Mouse (Mus musculus): ENCODE measurements around the gene Dmac2. TPM values are rescaled to one million over a fixed set of nuclear protein-coding genes. Genes with fewer than 3 reads are reported as not detected.

Dmac2 gene
- polyA plus RNA-seq, 2 experiments from 2014 or later: 44.2 to 66.2 TPM

DNA sequence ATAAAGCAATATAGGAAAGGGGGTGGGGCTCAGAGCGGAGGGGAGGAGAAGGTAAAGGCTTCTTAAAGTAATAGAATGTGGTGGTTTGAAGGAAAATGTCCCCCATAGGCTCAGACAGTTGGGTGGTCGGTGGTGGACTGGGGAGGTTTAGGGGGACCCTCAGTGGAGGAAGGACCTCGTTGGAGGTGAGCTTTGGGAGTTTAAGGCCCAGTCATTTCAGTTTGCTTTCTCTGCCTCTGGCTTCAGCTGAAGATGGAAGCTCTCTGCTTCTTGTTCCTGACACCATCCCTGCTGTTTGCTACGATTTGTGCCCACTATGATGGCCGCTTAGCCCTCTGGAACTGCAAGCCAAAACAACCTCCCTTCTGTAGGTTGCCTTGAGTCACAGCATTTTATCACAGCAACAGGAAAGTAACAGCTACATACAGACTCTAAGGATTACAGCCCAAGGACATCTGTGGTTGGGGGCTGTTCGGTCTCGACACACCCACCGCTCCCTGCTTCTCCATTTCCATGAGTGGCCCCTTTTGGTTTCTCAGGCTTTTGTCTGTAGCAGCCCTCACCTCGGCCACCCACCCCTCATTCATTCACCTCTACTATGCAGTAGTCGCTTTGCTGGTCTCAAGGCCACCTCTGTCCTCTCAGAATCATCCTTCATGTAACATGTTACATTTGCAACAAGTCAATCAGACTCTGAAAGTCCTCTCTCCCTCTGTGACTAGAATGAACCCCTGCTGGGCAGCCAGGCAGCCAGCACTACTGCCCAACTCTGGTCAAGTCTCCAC, 1.6 kb upstream of the Dmac2 start:
- ATAC-seq: no peak

GRCm38 (mm10) chr7:25619722-25619991, 443 bp downstream of the Dmac2 start:
- ATAC-seq: no peak

- no peak for ATAC-seq
Measured at GRCm38 (mm10) chr7:25620101-25620500, 887 bp downstream of the Dmac2 start.

- no peak for ATAC-seq
Measured at GRCm38 (mm10) chr7:25620751-25621150, 1.5 kb downstream of the Dmac2 start.

- no peak for ATAC-seq
Measured at GRCm38 (mm10) chr7:25623857-25624370, 4.7 kb downstream of the Dmac2 start.

GRCm38 (mm10) chr7:25624851-25625250, 5.6 kb downstream of the Dmac2 start:
- no peak for ATAC-seq

- ATAC-seq: no peak
Measured at GRCm38 (mm10) chr7:25625594-25626250, 6.5 kb downstream of the Dmac2 start.

- no peak for ATAC-seq
Measured at GRCm38 (mm10) chr7:25626509-25627430, 7.6 kb downstream of the Dmac2 start, which contains the start of gene B3gnt8. Gene B3gnt8, plus strand, starts transcription at chr7:25626654.

GRCm38 (mm10) chr7:25627431-25628322, 8.5 kb downstream of the Dmac2 start:
- no peak for ATAC-seq

- no peak for ATAC-seq
Measured at GRCm38 (mm10) chr7:25628323-25628620, 9.1 kb downstream of the Dmac2 start.

GRCm38 (mm10) chr7:25632679-25633078, 13.5 kb downstream of the Dmac2 start:
- no peak for ATAC-seq

- ATAC-seq: no peak
Measured at GRCm38 (mm10) chr7:25636373-25636772, 17.2 kb downstream of the Dmac2 start.

DNA sequence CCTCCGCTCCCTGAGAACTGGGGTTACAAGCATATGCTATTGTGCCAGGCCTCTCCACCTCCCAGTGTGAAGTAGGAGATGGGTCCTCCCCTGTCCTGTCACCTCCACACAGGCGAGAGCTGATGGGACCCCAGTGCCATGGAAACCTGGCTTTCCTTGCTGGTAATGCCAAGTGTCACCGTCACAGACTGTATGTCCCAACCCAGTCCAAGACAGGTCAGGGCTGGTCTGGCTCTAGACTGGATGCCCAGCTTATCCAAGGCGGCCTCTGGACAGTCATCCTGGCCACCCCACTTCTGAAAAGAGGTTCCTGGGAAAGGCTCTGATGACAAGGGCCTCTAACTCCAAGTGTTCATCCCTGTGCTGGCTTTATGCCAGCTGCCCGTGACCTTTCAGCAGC, 17.9 kb downstream of the Dmac2 start:
- ATAC-seq: no peak

- ATAC-seq: no peak
Measured at GRCm38 (mm10) chr7:25639754-25640153, 20.5 kb downstream of the Dmac2 start.

- peak; percentile 60 for ATAC-seq
Measured at GRCm38 (mm10) chr7:25644136-25644535, 24.9 kb downstream of the Dmac2 start.

- ATAC-seq: no peak
Measured at GRCm38 (mm10) chr7:25644631-25645030, 25.4 kb downstream of the Dmac2 start.

DNA sequence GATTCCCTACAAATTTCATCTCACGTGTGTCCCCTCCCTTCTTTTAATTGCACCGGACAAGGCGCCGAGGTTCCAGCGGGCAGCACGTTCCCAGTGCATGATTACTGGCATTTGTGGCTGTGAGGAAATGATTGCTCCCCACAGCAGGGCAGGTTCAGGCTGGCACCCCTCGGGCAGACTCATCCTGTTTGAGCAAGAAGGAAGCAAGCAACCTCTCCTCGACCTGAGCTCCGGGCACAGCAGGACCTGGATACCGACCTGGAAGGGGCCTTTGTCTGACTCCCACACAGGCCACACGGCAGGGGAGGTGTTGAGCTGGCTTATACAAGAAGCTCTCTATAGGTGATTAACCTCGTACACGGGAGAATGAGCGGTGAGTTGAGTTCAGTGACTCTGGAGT, 25.9 kb downstream of the Dmac2 start:
- no peak for ATAC-seq

- ATAC-seq: peak; percentile 53
Measured at GRCm38 (mm10) chr7:25647574-25648123, 28.4 kb downstream of the Dmac2 start.

GRCm38 (mm10) chr7:25649839-25650238, 30.6 kb downstream of the Dmac2 start:
- ATAC-seq: no peak

DNA sequence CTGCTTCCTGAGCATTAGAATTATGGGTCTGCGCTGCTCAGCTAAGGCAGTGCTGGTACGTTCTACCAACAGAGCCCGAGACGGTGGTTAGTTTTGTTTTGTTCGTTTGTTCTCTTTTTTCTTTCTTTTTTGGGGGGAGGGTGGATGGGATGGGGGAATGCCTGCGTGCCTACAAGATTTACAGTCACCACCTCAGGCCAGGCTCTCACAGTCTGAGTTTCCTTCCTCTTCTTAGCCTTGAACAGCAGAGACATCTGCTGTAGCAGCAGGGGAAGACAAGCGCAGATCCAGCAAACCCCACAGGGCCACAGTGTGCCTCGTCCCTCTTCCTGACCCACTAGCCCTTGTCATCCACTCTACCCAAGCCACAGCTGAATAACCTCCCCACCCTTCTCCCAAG, 32.1 kb downstream of the Dmac2 start:
- no peak for ATAC-seq

- ATAC-seq: no peak
Measured at GRCm38 (mm10) chr7:25652244-25652759, 33.1 kb downstream of the Dmac2 start.
